Mouse (Mus musculus): Measurements from ENCODE around the gene Pak2. TPM values are rescaled to one million over a fixed set of nuclear protein-coding genes. Genes with fewer than 3 reads are reported as not detected.

Gene Pak2
- polyA plus RNA-seq, 1 experiment from 2014 or later = 48.5 TPM

- H3K4me1 ChIP-seq = no peaks in the 10 kb centered on the region
- peaks cover 69% of the 10 kb centered on the region for H3K36me3 ChIP-seq
- H3K4me2 ChIP-seq (replicated peaks) = no peak overlapping the region
- no peak overlapping the region for H3K9ac ChIP-seq
- H3K4me3 ChIP-seq = no peak overlapping the region
- no peaks in the 10 kb centered on the region for H3K27me3 ChIP-seq
- no peak overlapping the region for H3K27ac ChIP-seq
- no peaks in the 10 kb centered on the region for H3K9me3 ChIP-seq (replicated peaks)
- no peak for ATAC-seq (ENCODE audit: low FRiP score)
- WGBS = 91% methylated on average over 4 of the region's 4 CpGs
Measured at GRCm38 (mm10) chr16:32042367-32042766, 36.8 kb downstream of the Pak2 start.

GRCm38 (mm10) chr16:32019678-32020077 lies 59.5 kb downstream of the Pak2 start:
- Histone ChIP-seq H3K9me3 (replicated peaks) (no peaks in the 10 kb centered on the region), H3K9ac (no peak overlapping the region), H3K4me2 (replicated peaks) (no peak overlapping the region), H3K4me1 (no peaks in the 10 kb centered on the region), H3K27me3 (no peaks in the 10 kb centered on the region), H3K4me3 (no peak overlapping the region), H3K27ac (no peak overlapping the region), H3K36me3 (peaks cover 73% of the 10 kb centered on the region)
- WGBS = 93% methylated on average over 9 of the region's 9 CpGs
- ATAC-seq (ENCODE audit: low FRiP score) = no peak

GRCm38 (mm10) chr16:32010330-32010729 lies 68.8 kb downstream of the Pak2 start:
- Histone ChIP-seq H3K4me3 (no peak overlapping the region), H3K9me3 (replicated peaks) (no peaks in the 10 kb centered on the region), H3K4me1 (0 out of 2 replicates have a peak, but pooled peaks cover 3% of the 10 kb centered on the region), H3K27ac (no peak overlapping the region), H3K9ac (no peak overlapping the region), H3K27me3 (no peaks in the 10 kb centered on the region), H3K4me2 (replicated peaks) (no peak overlapping the region), H3K36me3 (peaks cover 8% of the 10 kb centered on the region; the same call in 1 of the 2 replicates)
- WGBS = 86% methylated on average over 4 of the region's 4 CpGs
- ATAC-seq (ENCODE audit: low FRiP score) = no peak

GRCm38 (mm10) chr16:32009913-32010312 lies 69.2 kb downstream of the Pak2 start:
- Histone ChIP-seq H3K4me3 (no peak overlapping the region), H3K9ac (no peak overlapping the region), H3K27ac (no peak overlapping the region), H3K36me3 (peaks cover 7% of the 10 kb centered on the region; the same call in 1 of the 2 replicates), H3K4me1 (0 out of 2 replicates have a peak, but pooled peaks cover 3% of the 10 kb centered on the region), H3K27me3 (no peaks in the 10 kb centered on the region), H3K4me2 (replicated peaks) (no peak overlapping the region), H3K9me3 (replicated peaks) (no peaks in the 10 kb centered on the region)
- ATAC-seq (ENCODE audit: low FRiP score) = no peak
- 48% methylated on average over 5 of the region's 5 CpGs for WGBS

GRCm38 (mm10) chr16:32008529-32009293 lies 70.4 kb downstream of the Pak2 start:
- H3K27ac ChIP-seq = no peak overlapping the region
- no peak for ATAC-seq (ENCODE audit: low FRiP score)

GRCm38 (mm10) chr16:32004731-32005130 lies 74.4 kb downstream of the Pak2 start:
- ATAC-seq (ENCODE audit: low FRiP score) = no peak
- Histone ChIP-seq H3K36me3 (no peaks in the 10 kb centered on the region), H3K9me3 (replicated peaks) (no peaks in the 10 kb centered on the region), H3K4me2 (replicated peaks) (no peak overlapping the region), H3K4me3 (no peak overlapping the region), H3K27ac (no peak overlapping the region), H3K4me1 (peaks cover 20% of the 10 kb centered on the region), H3K9ac (no peak overlapping the region), H3K27me3 (no peaks in the 10 kb centered on the region)
- 94% methylated on average over 3 of the region's 3 CpGs for WGBS

More at GRCm38 (mm10) chr16:32008529-32009293, 70.4 kb downstream of the Pak2 start:
- Histone ChIP-seq H3K4me1 (peaks cover 3% of the 10 kb centered on the region), H3K4me2 (replicated peaks) (no peak overlapping the region), H3K4me3 (no peak overlapping the region), H3K9me3 (replicated peaks) (no peaks in the 10 kb centered on the region), H3K27me3 (no peaks in the 10 kb centered on the region), H3K9ac (no peak overlapping the region), H3K36me3 (peaks cover 3% of the 10 kb centered on the region; the same call in 1 of the 2 replicates)
- 68% methylated on average over 10 of the region's 10 CpGs for WGBS

GRCm38 (mm10) chr16:32002509-32003477 lies 76.3 kb downstream of the Pak2 start, which contains the start of gene Senp5:
TSS of gene Senp5 (minus strand) at chr16:32003287.
- peak; percentile 91 for ATAC-seq (ENCODE audit: low FRiP score)
- H3K4me3 ChIP-seq = peak within 1 kb of the TSS; percentile 98
- no peaks in the 10 kb centered on the region for H3K27me3 ChIP-seq
- peak within 1 kb of the TSS; percentile 91 for H3K4me2 ChIP-seq (replicated peaks)
- H3K27ac ChIP-seq = peak within 1 kb of the TSS; percentile 81
- H3K9ac ChIP-seq = peak within 1 kb of the TSS; percentile 94
- peaks cover 18% of the 10 kb centered on the region for H3K4me1 ChIP-seq
- no peaks in the 10 kb centered on the region for H3K36me3 ChIP-seq
- 1% methylated on average over 66 of the region's 66 CpGs for WGBS
- no peaks in the 10 kb centered on the region for H3K9me3 ChIP-seq (replicated peaks)

- ATAC-seq (ENCODE audit: low FRiP score) = no peak
- Histone ChIP-seq H3K4me1 (peaks cover 4% of the 10 kb centered on the region; the same call in 1 of the 2 replicates), H3K4me3 (no peak overlapping the region), H3K27me3 (no peaks in the 10 kb centered on the region), H3K9ac (no peak overlapping the region), H3K27ac (no peak overlapping the region), H3K36me3 (peaks cover 7% of the 10 kb centered on the region; the same call in 1 of the 2 replicates), H3K4me2 (replicated peaks) (no peak overlapping the region), H3K9me3 (replicated peaks) (no peaks in the 10 kb centered on the region)
- 82% methylated on average over 5 of the region's 5 CpGs for WGBS
Measured at GRCm38 (mm10) chr16:31996371-31996770, 82.8 kb downstream of the Pak2 start.

- no peak for ATAC-seq (ENCODE audit: low FRiP score)
- H3K4me3 ChIP-seq = no peak overlapping the region
Measured at GRCm38 (mm10) chr16:31993946-31994345, 85.2 kb downstream of the Pak2 start.

GRCm38 (mm10) chr16:31993195-31993594 lies 85.9 kb downstream of the Pak2 start:
- no peak for ATAC-seq (ENCODE audit: low FRiP score)
- 93% methylated on average over 4 of the region's 4 CpGs for WGBS
- no peak overlapping the region for H3K9ac ChIP-seq
- H3K4me2 ChIP-seq (replicated peaks) = no peak overlapping the region
- peaks cover 26% of the 10 kb centered on the region for H3K36me3 ChIP-seq
- H3K4me3 ChIP-seq = no peak overlapping the region
- no peaks in the 10 kb centered on the region for H3K4me1 ChIP-seq
- H3K27me3 ChIP-seq = no peaks in the 10 kb centered on the region
- H3K9me3 ChIP-seq (replicated peaks) = no peaks in the 10 kb centered on the region
- H3K27ac ChIP-seq = no peak overlapping the region

More at GRCm38 (mm10) chr16:31993946-31994345, 85.2 kb downstream of the Pak2 start:
- no peak overlapping the region for H3K27ac ChIP-seq
- no peak overlapping the region for H3K9ac ChIP-seq
- no peaks in the 10 kb centered on the region for H3K4me1 ChIP-seq
- no peak overlapping the region for H3K4me2 ChIP-seq (replicated peaks)
- H3K9me3 ChIP-seq (replicated peaks) = no peaks in the 10 kb centered on the region
- peaks cover 19% of the 10 kb centered on the region for H3K36me3 ChIP-seq
- no peaks in the 10 kb centered on the region for H3K27me3 ChIP-seq

- Histone ChIP-seq H3K9ac (no peak overlapping the region), H3K4me2 (replicated peaks) (no peak overlapping the region), H3K36me3 (peaks cover 34% of the 10 kb centered on the region), H3K9me3 (replicated peaks) (no peaks in the 10 kb centered on the region), H3K4me3 (no peak overlapping the region), H3K27me3 (no peaks in the 10 kb centered on the region), H3K27ac (no peak overlapping the region), H3K4me1 (no peaks in the 10 kb centered on the region)
- ATAC-seq (ENCODE audit: low FRiP score) = no peak
- 51% methylated on average over 1 of the region's 1 CpGs for WGBS
Measured at GRCm38 (mm10) chr16:31992039-31992438, 87.1 kb downstream of the Pak2 start.

GRCm38 (mm10) chr16:31980946-31981345 lies 98.2 kb downstream of the Pak2 start:
- ATAC-seq (ENCODE audit: low FRiP score) = no peak
- peaks cover 38% of the 10 kb centered on the region for H3K36me3 ChIP-seq
- H3K27ac ChIP-seq = no peak overlapping the region
- H3K27me3 ChIP-seq = no peaks in the 10 kb centered on the region
- H3K4me3 ChIP-seq = no peak overlapping the region
- H3K4me2 ChIP-seq (replicated peaks) = no peak overlapping the region
- no peak overlapping the region for H3K9ac ChIP-seq
- H3K9me3 ChIP-seq (replicated peaks) = no peaks in the 10 kb centered on the region
- 78% methylated on average over 5 of the region's 5 CpGs for WGBS
- H3K4me1 ChIP-seq = no peaks in the 10 kb centered on the region

Measured in hindbrain, embryonic 12.5 days (tissue).